Comparison of ENCODE assay signal across 8 mouse cellular contexts in genomic region chr4:117926545-117927482, GRCm38 (mm10). TPM values are rescaled to one million over a fixed set of nuclear protein-coding genes. Genes with fewer than 3 reads are reported as not detected.
DNase-seq lines count a peak whose midpoint lies in the region; ATAC-seq lines count a peak whose summit lies in the region.

No protein-coding gene starts in this region.

- 1% methylated on average over 71 of the region's 71 CpGs for WGBS in hindbrain, embryonic 13.5 days
- 1% methylated on average over 69 of the region's 71 CpGs for WGBS in neural tube, embryonic 11.5 days

- H3K9me3 ChIP-seq in hindbrain, embryonic 13.5 days = 0 out of 2 replicates have a peak, but pooled peaks cover 3% of the 10 kb centered on the region
- H3K9me3 ChIP-seq in neural tube, embryonic 11.5 days (ENCODE audit: control insufficient read depth, low read length) = no peaks in the 10 kb centered on the region

- DNase-seq in cerebellum, adult 11 months = peak; percentile 41
- no peak for DNase-seq in cerebellum, adult 8-10 months
- DNase-seq in ES-CJ7 (ENCODE audit: low read depth, low spot score) (peak; percentile 35), liver (peak; percentile 49)
- peak; percentile 47 for DNase-seq in embryo, embryonic 9.5 days (ENCODE audit: extremely low spot score)
- peak; percentile 69 for DNase-seq in neural tube, embryonic 11.5 days (ENCODE audit: low spot score)
- DNase-seq in thymus, postnatal 36 days = peak; percentile 17 to 29

- H3K36me3 ChIP-seq in hindbrain, embryonic 13.5 days = peaks cover under 1% of the 10 kb centered on the region; the same call in 1 of the 2 replicates
- H3K36me3 ChIP-seq in neural tube, embryonic 11.5 days (ENCODE audit: control insufficient read depth, insufficient read depth, low read length) = no peaks in the 10 kb centered on the region

- H3K27ac ChIP-seq in hindbrain, embryonic 13.5 days = 0 out of 2 replicates have a peak overlapping the region, but pooled peaks have one; percentile 40
- H3K27ac ChIP-seq in neural tube, embryonic 11.5 days (ENCODE audit: low read depth, low read length) = no peak overlapping the region

- ATAC-seq in hindbrain, embryonic 13.5 days (ENCODE audit: low FRiP score) = peak; percentile 78
- peak; percentile 67 for ATAC-seq in neural tube, embryonic 11.5 days (ENCODE audit: insufficient read depth, low FRiP score, low TSS enrichment)

- H3K4me3 ChIP-seq in hindbrain, embryonic 13.5 days = peak overlapping the region; percentile 50
- peak overlapping the region; percentile 46 for H3K4me3 ChIP-seq in neural tube, embryonic 11.5 days (ENCODE audit: low read depth, low read length)

- H3K4me2 ChIP-seq in hindbrain, embryonic 13.5 days = peak overlapping the region; percentile 91
- H3K4me2 ChIP-seq in neural tube, embryonic 11.5 days (ENCODE audit: low read depth) = peak overlapping the region; percentile 83

- peak overlapping the region; percentile 79 for H3K9ac ChIP-seq in hindbrain, embryonic 13.5 days
- H3K9ac ChIP-seq in neural tube, embryonic 11.5 days (ENCODE audit: low read length) = peak overlapping the region; percentile 52

- H3K4me1 ChIP-seq in hindbrain, embryonic 13.5 days (replicated peaks) = peaks cover 37% of the 10 kb centered on the region
- H3K4me1 ChIP-seq in neural tube, embryonic 11.5 days (ENCODE audit: control insufficient read depth, insufficient read depth, low read length) = peaks cover 15% of the 10 kb centered on the region; the same call in 1 of the 2 replicates

- H3K27me3 ChIP-seq in hindbrain, embryonic 13.5 days = peaks cover 76% of the 10 kb centered on the region
- H3K27me3 ChIP-seq in neural tube, embryonic 11.5 days (ENCODE audit: control insufficient read depth, insufficient read depth, low read length) = peaks cover 46% of the 10 kb centered on the region

RNA-seq across cellular contexts. Expression of gene Artn, which starts 2.7 kb away (rescaled TPM):
- polyA plus RNA-seq in hindbrain, embryonic 13.5 days (2015; fragmentation: Nextera tagmentation; extraction: Ambion mirVana) = 0.78 and 0.84 TPM in 2 replicates
- polyA plus RNA-seq in neural tube, embryonic 11.5 days (2014; fragmentation: Nextera tagmentation; extraction: Ambion mirVana) = 1.5 and 1.7 TPM in 2 replicates

RNA-seq across cellular contexts. Expression of gene Ipo13, which starts 12.0 kb away (rescaled TPM):
- polyA plus RNA-seq in hindbrain, embryonic 13.5 days (2015; fragmentation: Nextera tagmentation; extraction: Ambion mirVana) = 64.4 and 74.5 TPM in 2 replicates
- 56.3 and 67.0 TPM in 2 replicates for polyA plus RNA-seq in neural tube, embryonic 11.5 days (2014; fragmentation: Nextera tagmentation; extraction: Ambion mirVana)

RNA-seq across cellular contexts. Expression of gene Dph2, which starts 35.0 kb away (rescaled TPM):
- 24.0 and 24.8 TPM in 2 replicates for polyA plus RNA-seq in hindbrain, embryonic 13.5 days (2015; fragmentation: Nextera tagmentation; extraction: Ambion mirVana)
- polyA plus RNA-seq in neural tube, embryonic 11.5 days (2014; fragmentation: Nextera tagmentation; extraction: Ambion mirVana) = 23.8 and 25.0 TPM in 2 replicates

RNA-seq across cellular contexts. Expression of gene Atp6v0b, which starts 39.7 kb away (rescaled TPM):
- 485 and 492 TPM in 2 replicates for polyA plus RNA-seq in hindbrain, embryonic 13.5 days (2015; fragmentation: Nextera tagmentation; extraction: Ambion mirVana)
- 235 and 249 TPM in 2 replicates for polyA plus RNA-seq in neural tube, embryonic 11.5 days (2014; fragmentation: Nextera tagmentation; extraction: Ambion mirVana)

RNA-seq across cellular contexts. Expression of gene B4galt2, which starts 43.5 kb away (rescaled TPM):
- polyA plus RNA-seq in hindbrain, embryonic 13.5 days (2015; fragmentation: Nextera tagmentation; extraction: Ambion mirVana) = 45.2 and 45.4 TPM in 2 replicates
- polyA plus RNA-seq in neural tube, embryonic 11.5 days (2014; fragmentation: Nextera tagmentation; extraction: Ambion mirVana) = 30.9 and 32.1 TPM in 2 replicates
